Mouse (Mus musculus) myocyte (in vitro differentiated cells): ENCODE measurements around the gene Hdac7.

Experiments
- CEBPB ChIP-seq: IDR thresholded peaks from 2 replicates; pipeline ENCODE4 v1.6.1; 2011; ENCODE audit warnings: mild to moderate bottlenecking, moderate library complexity; ENCODE audit not compliant: poor library complexity, insufficient read depth, severe bottlenecking
- E2F4 ChIP-seq: IDR thresholded peaks from one replicate; pipeline ENCODE4 v1.6.1; 2011; ENCODE audit warnings: mild to moderate bottlenecking, control low read depth, moderate library complexity; ENCODE audit not compliant: insufficient read depth
- MAX ChIP-seq: IDR thresholded peaks from one replicate; pipeline ENCODE4 v1.6.1; 2011; ENCODE audit warnings: low read depth, mild to moderate bottlenecking, control low read depth
- POLR2A ChIP-seq: IDR thresholded peaks from one replicate; pipeline ENCODE4 v1.6.1; 2011; ENCODE audit warnings: low read depth, mild to moderate bottlenecking, control low read depth, moderate library complexity; ENCODE audit not compliant: insufficient read length
- SRF ChIP-seq: IDR thresholded peaks from one replicate; pipeline ENCODE4 v1.6.1; 2011; ENCODE audit warnings: low read depth; ENCODE audit not compliant: control insufficient read depth, insufficient read length
- TCF12 ChIP-seq: IDR thresholded peaks from one replicate; pipeline ENCODE4 v1.6.1; 2011; ENCODE audit warnings: mild to moderate bottlenecking, control low read depth; ENCODE audit not compliant: poor library complexity, insufficient read depth, severe bottlenecking
- TCF3 ChIP-seq: IDR thresholded peaks from one replicate; pipeline ENCODE4 v1.6.1; 2011; ENCODE audit warnings: low read depth, control low read depth; ENCODE audit not compliant: insufficient read length
- USF1 ChIP-seq: IDR thresholded peaks from one replicate; pipeline ENCODE4 v1.6.1; 2011; ENCODE audit warnings: low read depth, mild to moderate bottlenecking, control low read depth, moderate library complexity

DNA sequence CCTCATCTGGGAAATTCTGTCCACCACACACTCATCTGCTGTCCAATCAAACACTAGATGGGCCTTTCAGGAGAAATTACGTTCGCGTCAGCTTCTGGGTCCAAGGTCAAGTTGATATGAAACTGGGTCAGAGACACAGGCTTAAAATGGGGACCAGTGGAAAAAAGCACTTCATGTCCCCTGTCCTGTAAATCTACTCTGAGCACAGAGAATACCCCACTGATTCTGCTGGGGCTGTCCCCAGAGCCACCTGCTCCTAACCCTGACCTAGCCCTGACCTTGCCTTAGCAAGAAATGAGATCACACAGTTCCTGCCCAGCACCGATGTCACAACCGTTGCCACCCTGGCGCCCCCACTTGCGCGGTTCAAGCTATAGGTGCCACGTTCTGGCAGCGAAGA is 46.1 kb upstream of the Hdac7 start:
- TF ChIP-seq TCF12 = no peak
- TF ChIP-seq USF1 = no peak
- TF ChIP-seq E2F4 = no peak
- no peak for TF ChIP-seq POLR2A
- no peak for TF ChIP-seq MAX
- TF ChIP-seq CEBPB = no peak
- no peak for TF ChIP-seq TCF3
- no peak for TF ChIP-seq SRF
